Mouse (Mus musculus): Measurements from ENCODE around the gene Asb6. TPM values are rescaled to one million over a fixed set of nuclear protein-coding genes. Genes with fewer than 3 reads are reported as not detected.

Gene Asb6
- polyA plus RNA-seq, 1 experiment from 2014 or later = 13.0 TPM

DNA sequence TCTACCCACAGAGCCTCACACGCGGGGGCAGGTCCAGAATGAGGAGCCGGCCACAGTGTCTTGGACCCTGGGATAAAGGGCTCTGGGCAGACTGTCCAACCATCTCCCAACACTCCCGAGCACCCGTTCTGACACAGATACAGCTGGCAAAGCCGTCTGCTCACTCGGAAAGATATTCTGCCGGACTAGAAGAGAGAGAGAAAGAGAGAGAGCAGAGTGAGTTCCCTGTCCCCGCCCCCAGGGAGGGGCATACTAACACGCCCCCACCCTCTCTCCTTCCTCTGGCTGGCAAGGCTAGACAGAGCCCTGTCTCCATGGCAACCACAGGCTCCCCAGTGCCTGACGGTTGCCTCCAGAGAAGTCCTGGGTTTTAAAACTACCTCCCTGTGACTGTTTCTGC is 33.8 kb downstream of the Asb6 start:
- WGBS = 8% methylated on average over 11 of the region's 11 CpGs
- peak overlapping the region; percentile 52 for H3K4me2 ChIP-seq (replicated peaks; ENCODE audit: low read depth)
- H3K4me1 ChIP-seq (replicated peaks; ENCODE audit: control insufficient read depth, insufficient read depth, low read length) = 0 out of 2 replicates have a peak, but pooled peaks cover 3% of the 10 kb centered on the region
- ATAC-seq = no peak
- H3K4me3 ChIP-seq (ENCODE audit: low read depth, low read length) = no peak overlapping the region
- no peaks in the 10 kb centered on the region for H3K36me3 ChIP-seq (ENCODE audit: control insufficient read depth, insufficient read depth)
- 0 out of 2 replicates have a peak overlapping the region, but pooled peaks have one; percentile 7 for H3K9ac ChIP-seq (ENCODE audit: low read depth, low read length)
- no peaks in the 10 kb centered on the region for H3K9me3 ChIP-seq (ENCODE audit: control insufficient read depth)
- no peak overlapping the region for H3K27ac ChIP-seq (ENCODE audit: low read depth, low read length)
- no peak for TF ChIP-seq CTCF (IDR thresholded peaks at IDR 0.05; ENCODE audit: low read depth)
- no peaks in the 10 kb centered on the region; the same call in 1 of the 2 replicates for H3K27me3 ChIP-seq (replicated peaks; ENCODE audit: control insufficient read depth, insufficient read depth, low read length)

- no peaks in the 10 kb centered on the region for H3K4me1 ChIP-seq (replicated peaks; ENCODE audit: control insufficient read depth, insufficient read depth, low read length)
- 0 out of 2 replicates have a peak overlapping the region, but pooled peaks have one; percentile 7 for H3K9ac ChIP-seq (ENCODE audit: low read depth, low read length)
- no peak overlapping the region for H3K4me3 ChIP-seq (ENCODE audit: low read depth, low read length)
- H3K4me2 ChIP-seq (replicated peaks; ENCODE audit: low read depth) = peak overlapping the region; percentile 52; the same call in 1 of the 2 replicates
- H3K27me3 ChIP-seq (replicated peaks; ENCODE audit: control insufficient read depth, insufficient read depth, low read length) = no peaks in the 10 kb centered on the region
- TF ChIP-seq CTCF (IDR thresholded peaks at IDR 0.05; ENCODE audit: low read depth) = no peak
- 73% methylated on average over 5 of the region's 5 CpGs for WGBS
- no peaks in the 10 kb centered on the region for H3K36me3 ChIP-seq (ENCODE audit: control insufficient read depth, insufficient read depth)
- H3K9me3 ChIP-seq (ENCODE audit: control insufficient read depth) = no peaks in the 10 kb centered on the region
- H3K27ac ChIP-seq (ENCODE audit: low read depth, low read length) = no peak overlapping the region
- ATAC-seq = no peak
These were observed 34.3 kb downstream of the Asb6 start for GRCm38 (mm10) chr2:30795889-30796275.

DNA sequence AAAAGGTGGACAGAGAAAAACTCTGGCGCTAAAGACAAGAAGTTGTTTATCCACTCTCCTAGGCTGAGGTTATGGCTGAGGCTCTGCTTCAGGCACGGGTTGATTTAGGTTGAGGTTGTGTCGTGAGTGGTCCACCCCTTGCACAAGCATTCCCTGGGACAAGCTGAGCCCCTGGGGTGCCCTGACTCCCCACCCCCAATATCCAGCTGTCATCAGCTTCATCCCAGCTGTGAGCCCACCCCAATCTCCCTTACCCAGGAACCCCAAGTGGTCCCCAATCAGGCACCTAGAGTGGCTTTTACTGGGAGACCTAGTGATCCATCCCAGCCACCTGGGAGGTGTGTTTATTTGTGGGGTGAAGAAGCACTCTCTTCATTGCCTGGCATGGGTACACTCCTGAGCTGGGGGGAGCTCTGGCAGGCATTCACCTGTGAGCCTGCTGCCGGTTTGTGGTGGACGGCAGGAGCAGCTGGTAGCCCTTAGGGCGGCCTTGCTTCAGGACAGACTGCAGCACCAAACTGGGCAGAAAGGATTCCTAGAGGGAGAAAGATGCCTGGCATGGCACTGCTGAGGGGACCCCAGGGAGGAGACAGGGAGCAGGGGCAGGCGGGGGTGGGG is 34.8 kb downstream of the Asb6 start:
- Histone ChIP-seq H3K4me1 (replicated peaks; ENCODE audit: control insufficient read depth, insufficient read depth, low read length) (no peaks in the 10 kb centered on the region), H3K27me3 (replicated peaks; ENCODE audit: control insufficient read depth, insufficient read depth, low read length) (no peaks in the 10 kb centered on the region), H3K4me2 (replicated peaks; ENCODE audit: low read depth) (peak overlapping the region; percentile 75), H3K4me3 (ENCODE audit: low read depth, low read length) (peak overlapping the region; percentile 37; the same call in 1 of the 2 replicates), H3K27ac (ENCODE audit: low read depth, low read length) (no peak overlapping the region), H3K9ac (ENCODE audit: low read depth, low read length) (no peak overlapping the region), H3K9me3 (ENCODE audit: control insufficient read depth) (no peaks in the 10 kb centered on the region), H3K36me3 (ENCODE audit: control insufficient read depth, insufficient read depth) (no peaks in the 10 kb centered on the region)
- 78% methylated on average over 7 of the region's 7 CpGs for WGBS
- TF ChIP-seq CTCF (IDR thresholded peaks at IDR 0.05; ENCODE audit: low read depth) = no peak
- ATAC-seq = no peak

- Histone ChIP-seq H3K9me3 (ENCODE audit: control insufficient read depth) (no peaks in the 10 kb centered on the region), H3K4me3 (ENCODE audit: low read depth, low read length) (peak overlapping the region; percentile 37), H3K27me3 (replicated peaks; ENCODE audit: control insufficient read depth, insufficient read depth, low read length) (no peaks in the 10 kb centered on the region), H3K4me1 (replicated peaks; ENCODE audit: control insufficient read depth, insufficient read depth, low read length) (no peaks in the 10 kb centered on the region), H3K9ac (ENCODE audit: low read depth, low read length) (peak overlapping the region; percentile 45), H3K4me2 (replicated peaks; ENCODE audit: low read depth) (peak overlapping the region; percentile 75), H3K27ac (ENCODE audit: low read depth, low read length) (no peak overlapping the region), H3K36me3 (ENCODE audit: control insufficient read depth, insufficient read depth) (no peaks in the 10 kb centered on the region)
- peak; percentile 74 for ATAC-seq
- peak; percentile 87 for TF ChIP-seq CTCF (IDR thresholded peaks at IDR 0.05; ENCODE audit: low read depth)
- 4% methylated on average over 48 of the region's 48 CpGs for WGBS
These were observed 35.7 kb downstream of the Asb6 start for GRCm38 (mm10) chr2:30794179-30795108.

- Histone ChIP-seq H3K36me3 (ENCODE audit: control insufficient read depth, insufficient read depth) (no peaks in the 10 kb centered on the region), H3K4me3 (ENCODE audit: low read depth, low read length) (no peak overlapping the region), H3K4me1 (replicated peaks; ENCODE audit: control insufficient read depth, insufficient read depth, low read length) (no peaks in the 10 kb centered on the region), H3K9me3 (ENCODE audit: control insufficient read depth) (no peaks in the 10 kb centered on the region), H3K4me2 (replicated peaks; ENCODE audit: low read depth) (no peak overlapping the region), H3K9ac (ENCODE audit: low read depth, low read length) (no peak overlapping the region), H3K27ac (ENCODE audit: low read depth, low read length) (no peak overlapping the region), H3K27me3 (replicated peaks; ENCODE audit: control insufficient read depth, insufficient read depth, low read length) (no peaks in the 10 kb centered on the region)
- WGBS = 89% methylated on average over 7 of the region's 7 CpGs
- ATAC-seq = no peak
- TF ChIP-seq CTCF (IDR thresholded peaks at IDR 0.05; ENCODE audit: low read depth) = no peak
These were observed 38.1 kb downstream of the Asb6 start for GRCm38 (mm10) chr2:30792061-30792460.

GRCm38 (mm10) chr2:30787466-30787865 is 42.7 kb downstream of the Asb6 start:
- no peak overlapping the region for H3K27ac ChIP-seq (ENCODE audit: low read depth, low read length)
- no peak overlapping the region for H3K9ac ChIP-seq (ENCODE audit: low read depth, low read length)
- H3K27me3 ChIP-seq (replicated peaks; ENCODE audit: control insufficient read depth, insufficient read depth, low read length) = no peaks in the 10 kb centered on the region
- H3K4me2 ChIP-seq (replicated peaks; ENCODE audit: low read depth) = no peak overlapping the region
- H3K4me3 ChIP-seq (ENCODE audit: low read depth, low read length) = no peak overlapping the region
- no peak for TF ChIP-seq CTCF (IDR thresholded peaks at IDR 0.05; ENCODE audit: low read depth)
- ATAC-seq = no peak
- H3K4me1 ChIP-seq (replicated peaks; ENCODE audit: control insufficient read depth, insufficient read depth, low read length) = 0 out of 2 replicates have a peak, but pooled peaks cover 5% of the 10 kb centered on the region
- H3K9me3 ChIP-seq (ENCODE audit: control insufficient read depth) = no peaks in the 10 kb centered on the region
- 61% methylated on average over 4 of the region's 4 CpGs for WGBS
- H3K36me3 ChIP-seq (ENCODE audit: control insufficient read depth, insufficient read depth) = no peaks in the 10 kb centered on the region

All from intestine, postnatal 0 days (tissue).